Mouse (Mus musculus): ENCODE measurements around the gene Gm1113.

The Gm1113 gene

DNA sequence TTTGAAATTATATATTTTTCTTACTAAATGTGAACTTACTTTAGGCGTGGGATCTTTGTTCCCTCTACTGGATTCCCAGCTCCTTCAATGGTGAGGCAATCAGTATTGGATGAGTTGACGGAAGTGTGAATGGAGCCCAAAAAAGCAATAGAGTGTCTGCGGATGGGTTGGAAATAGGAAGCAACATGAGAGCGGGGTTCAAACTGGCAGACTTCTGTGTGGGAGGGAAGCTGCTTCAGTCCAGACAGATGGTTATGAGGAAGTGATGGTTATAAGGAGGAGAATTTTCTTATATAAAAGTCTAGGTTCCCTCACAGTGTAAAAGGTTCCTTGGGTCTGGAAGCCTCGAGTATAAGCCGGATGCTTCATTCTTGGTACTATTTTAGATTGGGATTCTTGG, 38.6 kb downstream of the Gm1113 start:
- DNase-seq (ENCODE audit: low spot score in 2 of 2): no peak

DNA sequence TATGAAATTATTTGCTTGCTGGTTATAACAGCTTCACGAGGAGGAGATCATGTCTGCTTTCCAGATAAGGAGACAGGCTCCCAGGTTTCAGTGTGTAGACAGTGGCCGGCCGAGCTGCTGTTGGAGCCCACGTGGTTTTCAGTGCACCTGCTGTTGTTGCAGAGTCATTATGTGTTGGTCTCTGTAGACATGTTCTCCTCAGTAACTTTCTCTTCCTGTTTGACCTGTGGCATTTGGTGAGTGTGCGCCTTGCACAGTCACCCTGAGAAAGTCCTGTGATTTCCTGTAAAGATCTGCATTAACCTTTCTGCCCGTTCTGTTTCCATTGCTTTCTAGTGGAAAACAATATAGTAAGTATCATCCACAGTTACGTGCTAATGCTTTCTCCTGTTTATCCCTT, 42.7 kb downstream of the Gm1113 start:
- DNase-seq (ENCODE audit: low spot score in 2 of 2): no peak

DNA sequence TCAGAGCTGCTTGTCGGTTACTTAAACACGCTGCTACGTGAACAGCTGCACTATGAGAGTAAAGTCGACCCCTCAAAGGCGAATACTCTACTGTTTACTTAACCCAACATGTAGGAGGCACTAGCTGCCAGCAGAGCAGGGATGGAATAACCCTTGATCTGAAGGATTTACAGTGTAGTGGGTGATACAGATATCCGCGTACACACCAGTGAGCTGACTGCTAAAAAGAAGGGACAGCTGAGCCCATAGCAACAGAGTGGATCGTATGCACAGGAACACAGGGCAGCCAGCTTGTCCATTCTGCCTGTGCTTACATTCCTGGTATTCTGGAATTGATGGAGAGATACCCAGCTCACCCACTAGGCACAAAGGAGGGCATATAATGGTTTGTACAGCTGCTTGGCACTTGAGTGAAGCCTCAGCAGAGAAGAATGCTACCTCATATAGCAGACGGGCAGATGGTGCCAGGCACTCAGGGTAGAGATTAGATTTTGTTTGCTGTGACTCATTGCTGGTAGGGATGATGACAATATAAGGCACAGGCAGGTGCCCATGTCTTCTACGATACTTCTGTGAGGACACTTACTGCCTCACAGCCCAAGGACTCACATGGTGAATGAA, 43.9 kb downstream of the Gm1113 start:
- no peak for DNase-seq (ENCODE audit: low spot score in 2 of 2)

DNA sequence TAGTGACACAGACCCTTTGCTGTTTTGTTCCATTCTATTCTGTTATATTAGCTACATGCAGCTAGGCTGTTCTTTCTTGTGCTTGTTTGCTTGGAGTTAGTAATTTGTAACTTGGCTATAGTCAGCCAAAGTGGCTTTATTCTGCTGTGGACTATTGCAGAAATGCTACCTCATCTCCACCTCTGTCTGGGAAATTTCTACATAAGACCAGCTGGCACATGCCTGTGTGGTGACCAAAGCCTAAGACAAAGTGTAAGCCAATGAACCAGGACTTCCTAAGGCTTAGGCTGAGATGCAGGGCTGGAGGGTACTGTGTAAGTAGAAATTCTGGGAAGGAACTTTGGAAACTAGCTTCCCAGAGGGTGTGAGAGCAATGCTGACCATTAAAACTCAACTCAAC, 49.2 kb downstream of the Gm1113 start:
- no peak for DNase-seq (ENCODE audit: low spot score in 2 of 2)

DNA sequence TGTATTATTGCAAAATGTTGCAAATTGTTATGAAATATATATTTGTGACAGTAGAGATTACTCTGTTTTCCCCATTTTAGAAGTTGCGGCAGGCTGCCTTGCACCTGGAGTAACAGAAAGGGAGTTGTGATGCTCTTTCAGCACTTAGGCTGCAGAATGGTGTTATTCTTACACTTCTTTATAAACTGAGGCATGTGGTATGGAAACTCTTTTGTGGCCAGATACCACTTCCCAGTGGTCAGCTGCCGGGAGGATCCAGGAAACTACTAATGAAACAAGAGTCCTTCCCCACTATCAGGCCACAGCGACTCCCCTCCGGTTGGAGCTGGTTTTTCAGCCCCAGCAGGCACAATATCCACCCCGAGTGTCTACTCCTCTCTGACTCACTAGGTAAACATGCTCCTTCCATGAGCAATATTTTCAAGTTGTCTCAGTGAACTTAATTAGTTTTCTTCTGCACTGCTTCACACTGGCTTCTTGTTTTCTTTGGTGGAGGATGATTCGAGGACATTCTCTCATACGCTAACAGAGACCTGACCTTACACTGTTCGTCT, 50.7 kb downstream of the Gm1113 start:
- no peak for DNase-seq (ENCODE audit: low spot score in 2 of 2)

DNA sequence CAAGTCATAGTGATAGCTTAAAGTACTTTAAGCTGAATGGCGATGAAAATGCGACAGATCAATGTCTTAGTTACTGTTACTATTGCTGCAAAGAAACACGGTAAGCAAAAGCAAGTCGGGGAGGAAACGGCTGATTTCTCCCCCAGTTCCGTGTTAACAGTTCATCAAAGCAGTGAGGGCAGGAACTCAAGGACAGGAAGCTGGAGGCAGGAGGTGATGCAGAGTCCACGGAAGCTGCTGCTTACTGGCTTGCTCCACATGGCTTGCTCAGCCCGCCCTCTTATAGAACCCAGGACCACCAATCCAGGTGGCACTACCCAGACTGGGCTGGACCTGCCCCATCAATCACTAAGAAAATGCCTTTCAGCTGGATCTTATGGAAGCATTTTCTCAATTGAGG, 58.5 kb downstream of the Gm1113 start:
- DNase-seq (ENCODE audit: low spot score in 2 of 2): no peak

Measured in frontal cortex, postnatal 10 days (tissue).